Mouse (Mus musculus): ENCODE measurements around the gene Tmx4. TPM values are rescaled to one million over a fixed set of nuclear protein-coding genes. Genes with fewer than 3 reads are reported as not detected.

The Tmx4 gene
- polyA plus RNA-seq, 1 experiment from 2014 or later, result 59.1 TPM

DNA sequence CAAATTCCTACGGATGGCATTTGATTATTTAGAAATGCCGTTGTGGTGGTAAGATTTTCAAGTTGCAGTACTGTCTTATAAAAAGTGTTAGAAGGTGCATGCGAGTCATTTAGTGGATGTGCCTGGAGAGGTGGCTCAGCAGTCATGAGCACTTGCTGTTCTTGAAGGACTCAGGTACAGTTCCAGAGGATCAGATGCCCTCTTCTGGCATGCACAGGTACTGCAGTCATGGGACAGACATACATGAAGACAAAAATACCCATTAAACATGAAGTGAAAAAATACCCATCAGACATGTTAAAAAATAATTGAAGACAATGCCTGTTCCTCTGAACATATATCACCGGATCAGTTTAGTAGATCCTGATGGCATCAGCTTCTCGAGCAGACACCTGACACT lies 29.7 kb upstream of the Tmx4 start:
- Histone ChIP-seq H3K27ac (replicated peaks in 1 of 2; ENCODE audit: control insufficient read depth in 1 of 2, insufficient read depth in 1 of 2, low read depth in 2 of 2, low read length in 2 of 2) (no peak overlapping the region), H3K4me1 (ENCODE audit: control insufficient read depth in 2 of 2, insufficient read depth in 2 of 2, low read length in 2 of 2) (no peaks in the 10 kb centered on the region), H3K36me3 (ENCODE audit: control insufficient read depth, insufficient read depth, low read length) (no peaks in the 10 kb centered on the region), H3K27me3 (ENCODE audit: control insufficient read depth, insufficient read depth, low read length) (no peaks in the 10 kb centered on the region), H3K4me3 (ENCODE audit: control insufficient read depth in 1 of 2, insufficient read depth in 1 of 2, low read depth in 1 of 2, low read length in 2 of 2) (no peak overlapping the region), H3K9me3 (ENCODE audit: control insufficient read depth, low read length) (0 out of 2 replicates have a peak, but pooled peaks cover 2% of the 10 kb centered on the region), H3K9ac (ENCODE audit: low read length) (no peak overlapping the region), H3K4me2 (ENCODE audit: low read length) (no peak overlapping the region)
- ATAC-seq (ENCODE audit: insufficient number of reproducible peaks, insufficient read depth, low FRiP score, low read depth), result no peak
- WGBS, result 66% methylated on average over 5 of the region's 5 CpGs

DNA sequence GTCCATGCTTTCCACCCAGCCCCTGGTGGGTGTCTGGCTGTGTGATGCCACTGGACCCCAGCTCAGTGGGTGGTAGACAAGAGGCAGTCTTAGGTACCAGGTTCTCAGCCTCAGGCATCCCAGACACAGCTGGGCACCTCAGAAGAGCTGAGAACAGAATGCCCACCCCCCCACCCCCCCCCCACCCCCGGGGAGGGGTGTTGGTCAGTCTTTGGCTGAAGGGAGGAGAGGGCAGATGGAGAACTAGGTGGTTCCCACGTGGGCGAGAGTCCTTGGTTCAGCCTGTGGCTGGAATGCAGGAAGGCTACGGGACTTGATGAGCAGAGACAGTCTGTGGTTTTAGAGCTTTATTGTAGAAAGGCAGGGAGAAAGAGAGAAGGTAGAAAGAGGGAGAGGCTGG lies 12.5 kb upstream of the Tmx4 start:
- H3K9me3 ChIP-seq (ENCODE audit: control insufficient read depth, low read length), result no peaks in the 10 kb centered on the region
- no peak overlapping the region for H3K4me3 ChIP-seq (ENCODE audit: control insufficient read depth in 1 of 2, insufficient read depth in 1 of 2, low read depth in 1 of 2, low read length in 2 of 2)
- no peaks in the 10 kb centered on the region for H3K36me3 ChIP-seq (ENCODE audit: control insufficient read depth, insufficient read depth, low read length)
- no peak for ATAC-seq (ENCODE audit: insufficient number of reproducible peaks, insufficient read depth, low FRiP score, low read depth)
- H3K4me2 ChIP-seq (ENCODE audit: low read length), result no peak overlapping the region
- H3K9ac ChIP-seq (ENCODE audit: low read length), result no peak overlapping the region
- H3K27ac ChIP-seq (replicated peaks in 1 of 2; ENCODE audit: control insufficient read depth in 1 of 2, insufficient read depth in 1 of 2, low read depth in 2 of 2, low read length in 2 of 2), result no peak overlapping the region
- 14% methylated on average over 4 of the region's 4 CpGs for WGBS
- H3K4me1 ChIP-seq (ENCODE audit: control insufficient read depth in 2 of 2, insufficient read depth in 2 of 2, low read length in 2 of 2), result no peaks in the 10 kb centered on the region
- no peaks in the 10 kb centered on the region for H3K27me3 ChIP-seq (ENCODE audit: control insufficient read depth, insufficient read depth, low read length)

- Histone ChIP-seq H3K9me3 (ENCODE audit: control insufficient read depth, low read length) (no peaks in the 10 kb centered on the region), H3K4me1 (ENCODE audit: control insufficient read depth in 2 of 2, insufficient read depth in 2 of 2, low read length in 2 of 2) (no peaks in the 10 kb centered on the region), H3K4me2 (ENCODE audit: low read length) (no peak overlapping the region), H3K27ac (replicated peaks in 1 of 2; ENCODE audit: control insufficient read depth in 1 of 2, insufficient read depth in 1 of 2, low read depth in 2 of 2, low read length in 2 of 2) (no peak overlapping the region), H3K36me3 (ENCODE audit: control insufficient read depth, insufficient read depth, low read length) (no peaks in the 10 kb centered on the region), H3K9ac (ENCODE audit: low read length) (no peak overlapping the region), H3K4me3 (ENCODE audit: control insufficient read depth in 1 of 2, insufficient read depth in 1 of 2, low read depth in 1 of 2, low read length in 2 of 2) (no peak overlapping the region), H3K27me3 (ENCODE audit: control insufficient read depth, insufficient read depth, low read length) (no peaks in the 10 kb centered on the region)
- ATAC-seq (ENCODE audit: insufficient number of reproducible peaks, insufficient read depth, low FRiP score, low read depth), result no peak
These were observed 10.7 kb upstream of the Tmx4 start for GRCm38 (mm10) chr2:134654668-134655067.

- H3K4me3 ChIP-seq (ENCODE audit: control insufficient read depth in 1 of 2, insufficient read depth in 1 of 2, low read depth in 1 of 2, low read length in 2 of 2), result no peak overlapping the region
- H3K4me1 ChIP-seq (ENCODE audit: control insufficient read depth in 2 of 2, insufficient read depth in 2 of 2, low read length in 2 of 2), result peaks cover 0 to 2% of the 10 kb centered on the region in 2 experiments; a peak in 2 of 4 replicates
- H3K27ac ChIP-seq (replicated peaks in 1 of 2; ENCODE audit: control insufficient read depth in 1 of 2, insufficient read depth in 1 of 2, low read depth in 2 of 2, low read length in 2 of 2), result no peak overlapping the region
- H3K36me3 ChIP-seq (ENCODE audit: control insufficient read depth, insufficient read depth, low read length), result no peaks in the 10 kb centered on the region
- 78% methylated on average over 5 of the region's 5 CpGs for WGBS
- H3K4me2 ChIP-seq (ENCODE audit: low read length), result no peak overlapping the region
- no peak for ATAC-seq (ENCODE audit: insufficient number of reproducible peaks, insufficient read depth, low FRiP score, low read depth)
- H3K9me3 ChIP-seq (ENCODE audit: control insufficient read depth, low read length), result no peaks in the 10 kb centered on the region
- no peaks in the 10 kb centered on the region for H3K27me3 ChIP-seq (ENCODE audit: control insufficient read depth, insufficient read depth, low read length)
- H3K9ac ChIP-seq (ENCODE audit: low read length), result no peak overlapping the region
These were observed 8.8 kb upstream of the Tmx4 start for GRCm38 (mm10) chr2:134652759-134653158.

GRCm38 (mm10) chr2:134648999-134649398 lies 5.1 kb upstream of the Tmx4 start:
- Histone ChIP-seq H3K27ac (replicated peaks in 1 of 2; ENCODE audit: control insufficient read depth in 1 of 2, insufficient read depth in 1 of 2, low read depth in 2 of 2, low read length in 2 of 2) (peak overlapping the region; percentile 30 to 33; a peak in 2 of 4 replicates), H3K4me2 (ENCODE audit: low read length) (no peak overlapping the region), H3K36me3 (ENCODE audit: control insufficient read depth, insufficient read depth, low read length) (no peaks in the 10 kb centered on the region), H3K9me3 (ENCODE audit: control insufficient read depth, low read length) (no peaks in the 10 kb centered on the region), H3K27me3 (ENCODE audit: control insufficient read depth, insufficient read depth, low read length) (no peaks in the 10 kb centered on the region), H3K4me3 (ENCODE audit: control insufficient read depth in 1 of 2, insufficient read depth in 1 of 2, low read depth in 1 of 2, low read length in 2 of 2) (no peak overlapping the region), H3K9ac (ENCODE audit: low read length) (no peak overlapping the region), H3K4me1 (ENCODE audit: control insufficient read depth in 2 of 2, insufficient read depth in 2 of 2, low read length in 2 of 2) (peaks cover 2 to 17% of the 10 kb centered on the region in 2 experiments; a peak in 3 of 4 replicates)
- no peak for ATAC-seq (ENCODE audit: insufficient number of reproducible peaks, insufficient read depth, low FRiP score, low read depth)
- WGBS, result 21% methylated on average over 3 of the region's 3 CpGs

DNA sequence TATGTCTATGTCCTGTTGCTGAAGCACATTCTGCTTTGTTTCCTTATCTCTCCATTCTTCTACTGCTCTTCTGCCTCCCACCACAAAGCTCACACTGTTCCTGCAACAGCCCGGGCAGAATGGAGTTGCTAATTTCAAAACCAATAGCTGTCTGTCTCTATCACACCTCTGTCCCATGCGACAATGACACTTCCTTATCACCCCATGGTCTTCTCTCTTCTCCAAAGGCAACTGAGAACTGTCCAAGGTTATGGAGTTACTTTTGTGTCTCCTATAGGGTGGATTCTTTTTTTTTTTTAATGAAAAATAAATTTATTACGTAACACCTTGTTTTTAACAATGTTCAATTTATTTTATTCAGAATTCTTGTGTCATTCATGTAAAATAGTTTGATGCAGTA lies 1.8 kb upstream of the Tmx4 start:
- Histone ChIP-seq H3K27ac (replicated peaks in 1 of 2; ENCODE audit: control insufficient read depth in 1 of 2, insufficient read depth in 1 of 2, low read depth in 2 of 2, low read length in 2 of 2) (no peak overlapping the region), H3K9me3 (ENCODE audit: control insufficient read depth, low read length) (no peaks in the 10 kb centered on the region), H3K27me3 (ENCODE audit: control insufficient read depth, insufficient read depth, low read length) (no peaks in the 10 kb centered on the region), H3K36me3 (ENCODE audit: control insufficient read depth, insufficient read depth, low read length) (no peaks in the 10 kb centered on the region), H3K9ac (ENCODE audit: low read length) (no peak overlapping the region), H3K4me3 (ENCODE audit: control insufficient read depth in 1 of 2, insufficient read depth in 1 of 2, low read depth in 1 of 2, low read length in 2 of 2) (no peak overlapping the region), H3K4me2 (ENCODE audit: low read length) (no peak overlapping the region), H3K4me1 (ENCODE audit: control insufficient read depth in 2 of 2, insufficient read depth in 2 of 2, low read length in 2 of 2) (peaks cover 2 to 25% of the 10 kb centered on the region in 2 experiments; a peak in 3 of 4 replicates)
- no peak for ATAC-seq (ENCODE audit: insufficient number of reproducible peaks, insufficient read depth, low FRiP score, low read depth)
- WGBS, result 38% methylated on average over 3 of the region's 3 CpGs

DNA sequence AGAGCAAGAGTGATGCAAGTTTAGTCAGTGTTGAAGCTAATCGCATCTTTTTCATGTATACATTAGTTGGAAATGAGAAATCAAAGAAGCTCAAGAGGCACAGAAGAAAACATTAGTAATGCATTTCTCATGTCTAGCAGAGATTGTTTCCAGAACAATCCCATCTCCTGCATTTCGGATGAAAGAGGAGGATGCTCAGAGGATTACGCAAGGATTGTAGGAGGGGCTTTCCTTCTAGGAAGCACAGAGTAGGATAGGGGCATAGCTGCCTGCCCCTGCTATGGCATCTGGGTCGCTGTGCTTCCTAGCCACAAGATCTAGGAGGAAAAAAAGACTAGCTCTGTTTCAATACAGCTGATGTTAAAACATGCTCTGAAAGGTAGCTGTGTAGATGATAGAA lies 1.2 kb upstream of the Tmx4 start:
- 47% methylated on average over 4 of the region's 4 CpGs for WGBS
- no peak for ATAC-seq (ENCODE audit: insufficient number of reproducible peaks, insufficient read depth, low FRiP score, low read depth)

GRCm38 (mm10) chr2:134644301-134644912 lies 462 bp upstream of the Tmx4 start:
- peak overlapping the region in 1 of 2 experiments; percentile 84; a peak in 3 of 4 replicates for H3K4me3 ChIP-seq (ENCODE audit: control insufficient read depth in 1 of 2, insufficient read depth in 1 of 2, low read depth in 1 of 2, low read length in 2 of 2)
- H3K4me2 ChIP-seq (ENCODE audit: low read length), result peak overlapping the region; percentile 85
- WGBS, result 33% methylated on average over 6 of the region's 6 CpGs
- H3K9me3 ChIP-seq (ENCODE audit: control insufficient read depth, low read length), result no peaks in the 10 kb centered on the region
- peak overlapping the region; percentile 40 to 99 for H3K27ac ChIP-seq (replicated peaks in 1 of 2; ENCODE audit: control insufficient read depth in 1 of 2, insufficient read depth in 1 of 2, low read depth in 2 of 2, low read length in 2 of 2)
- no peak overlapping the region for H3K9ac ChIP-seq (ENCODE audit: low read length)
- H3K36me3 ChIP-seq (ENCODE audit: control insufficient read depth, insufficient read depth, low read length), result 0 out of 2 replicates have a peak, but pooled peaks cover 2% of the 10 kb centered on the region
- H3K27me3 ChIP-seq (ENCODE audit: control insufficient read depth, insufficient read depth, low read length), result no peaks in the 10 kb centered on the region
- peaks cover 2 to 25% of the 10 kb centered on the region in 2 experiments; a peak in 3 of 4 replicates for H3K4me1 ChIP-seq (ENCODE audit: control insufficient read depth in 2 of 2, insufficient read depth in 2 of 2, low read length in 2 of 2)
- ATAC-seq (ENCODE audit: insufficient number of reproducible peaks, insufficient read depth, low FRiP score, low read depth), result no peak

More for the DNA sequence above, 1.2 kb upstream of the Tmx4 start:
- H3K36me3 ChIP-seq (ENCODE audit: control insufficient read depth, insufficient read depth, low read length), result no peaks in the 10 kb centered on the region
- H3K27ac ChIP-seq (replicated peaks in 1 of 2; ENCODE audit: control insufficient read depth in 1 of 2, insufficient read depth in 1 of 2, low read depth in 2 of 2, low read length in 2 of 2), result no peak overlapping the region
- H3K4me2 ChIP-seq (ENCODE audit: low read length), result no peak overlapping the region
- no peaks in the 10 kb centered on the region for H3K27me3 ChIP-seq (ENCODE audit: control insufficient read depth, insufficient read depth, low read length)
- H3K9ac ChIP-seq (ENCODE audit: low read length), result no peak overlapping the region
- H3K9me3 ChIP-seq (ENCODE audit: control insufficient read depth, low read length), result no peaks in the 10 kb centered on the region
- peaks cover 2 to 25% of the 10 kb centered on the region in 2 experiments; a peak in 3 of 4 replicates for H3K4me1 ChIP-seq (ENCODE audit: control insufficient read depth in 2 of 2, insufficient read depth in 2 of 2, low read length in 2 of 2)
- no peak overlapping the region for H3K4me3 ChIP-seq (ENCODE audit: control insufficient read depth in 1 of 2, insufficient read depth in 1 of 2, low read depth in 1 of 2, low read length in 2 of 2)
